Mouse (Mus musculus): ENCODE data around the gene Oxnad1.
"Not testable (repeated sequence)": the region's sequence is repeated elsewhere in the genome, so short reads cannot be mapped to it uniquely, and the experiment has no call there.

Gene Oxnad1

DNA sequence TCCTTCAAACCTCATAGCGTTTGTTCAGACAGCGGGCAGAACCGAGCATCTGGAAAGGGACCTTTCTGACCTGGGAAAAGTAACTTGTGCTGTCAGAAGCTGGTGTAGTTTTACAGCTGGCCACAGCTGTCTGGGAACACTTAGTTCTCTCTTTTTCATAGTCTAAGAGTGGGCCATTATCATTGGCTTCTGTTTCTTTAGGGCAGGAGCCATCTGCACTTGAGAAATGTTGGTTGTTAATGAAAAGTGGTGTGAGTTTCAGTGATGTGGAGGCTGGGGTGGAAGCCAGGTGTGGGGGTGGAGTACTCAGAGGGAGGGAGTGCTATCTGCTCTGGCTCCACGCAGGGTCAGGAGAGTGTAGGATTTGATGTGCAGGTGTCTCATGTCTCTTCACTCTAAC is 6.0 kb downstream of the Oxnad1 start:
- DNase-seq (ENCODE audit: low spot score): no peak

- DNase-seq (ENCODE audit: low spot score): no peak
These were observed 6.5 kb downstream of the Oxnad1 start for GRCm38 (mm10) chr14:32091704-32092103.

- DNase-seq (ENCODE audit: low spot score): no peak
These were observed 7.8 kb downstream of the Oxnad1 start for GRCm38 (mm10) chr14:32093018-32093417.

- DNase-seq (ENCODE audit: low spot score): no peak
These were observed 8.4 kb downstream of the Oxnad1 start for GRCm38 (mm10) chr14:32093500-32094117.

DNA sequence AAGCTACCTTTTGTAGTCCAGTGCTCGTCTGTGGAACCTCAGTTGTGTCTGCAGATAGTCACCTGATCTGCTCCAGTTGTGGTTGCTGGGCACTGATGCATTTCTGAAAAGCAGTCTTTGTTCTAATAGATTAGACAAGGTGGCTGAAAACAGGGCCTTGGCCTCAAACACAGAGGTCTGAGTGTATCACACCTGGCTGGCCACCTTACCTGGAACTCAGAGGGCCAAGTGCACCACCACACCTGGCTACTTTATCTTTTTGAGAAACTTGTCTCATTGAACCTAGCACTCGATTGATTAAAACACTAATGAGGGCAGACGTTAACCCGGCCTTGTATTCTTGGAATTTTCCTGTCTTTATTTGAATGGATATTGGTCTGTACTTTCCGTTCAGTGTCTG is 10.5 kb downstream of the Oxnad1 start:
- no peak for DNase-seq (ENCODE audit: low spot score)

- DNase-seq (ENCODE audit: low spot score): no peak
These were observed 11.6 kb downstream of the Oxnad1 start for GRCm38 (mm10) chr14:32096740-32097139.

DNA sequence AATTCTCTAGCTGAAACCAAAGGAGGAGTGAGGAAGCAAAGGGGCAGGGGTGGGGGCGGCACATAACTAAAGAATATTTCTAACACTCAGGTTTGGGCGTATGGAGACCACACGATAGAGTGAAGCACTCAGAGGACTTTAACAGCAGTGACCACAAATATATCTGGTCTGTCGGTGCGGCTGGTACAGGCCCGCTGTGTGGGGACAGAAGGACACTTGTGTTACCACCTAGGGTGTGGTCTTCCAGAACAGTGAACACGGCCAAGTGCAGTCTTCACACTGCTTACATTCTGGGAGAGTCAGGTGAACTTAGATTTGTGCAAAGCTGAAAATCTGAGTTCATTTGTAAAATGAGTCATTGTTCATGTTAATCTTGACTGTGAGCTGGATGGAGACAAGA is 12.5 kb downstream of the Oxnad1 start:
- no peak for DNase-seq (ENCODE audit: low spot score)

DNA sequence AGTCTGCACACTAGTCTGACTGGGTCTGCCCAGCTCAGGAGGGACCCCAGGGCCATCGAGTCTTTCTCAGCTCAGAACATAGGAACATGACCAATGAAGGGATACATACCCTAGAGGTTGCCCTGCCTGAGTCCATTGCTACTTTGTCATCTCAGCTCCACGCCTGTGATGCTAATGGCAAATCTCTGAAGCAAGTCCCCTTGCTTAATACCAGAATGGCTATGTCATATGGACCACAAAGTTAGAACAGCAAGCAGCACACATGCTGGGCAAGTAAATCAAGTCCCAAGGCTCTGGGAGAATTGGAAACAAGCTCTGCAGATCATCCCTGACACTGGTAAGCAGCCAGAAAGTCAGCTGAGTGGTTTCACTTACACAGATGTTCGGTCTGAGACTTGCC is 13.8 kb downstream of the Oxnad1 start:
- DNase-seq (ENCODE audit: low spot score): no peak

GRCm38 (mm10) chr14:32103556-32103955 is 18.4 kb downstream of the Oxnad1 start:
- DNase-seq (ENCODE audit: low spot score): no peak

- DNase-seq (ENCODE audit: low spot score): no peak
These were observed 20.5 kb downstream of the Oxnad1 start for GRCm38 (mm10) chr14:32105663-32106062.

DNA sequence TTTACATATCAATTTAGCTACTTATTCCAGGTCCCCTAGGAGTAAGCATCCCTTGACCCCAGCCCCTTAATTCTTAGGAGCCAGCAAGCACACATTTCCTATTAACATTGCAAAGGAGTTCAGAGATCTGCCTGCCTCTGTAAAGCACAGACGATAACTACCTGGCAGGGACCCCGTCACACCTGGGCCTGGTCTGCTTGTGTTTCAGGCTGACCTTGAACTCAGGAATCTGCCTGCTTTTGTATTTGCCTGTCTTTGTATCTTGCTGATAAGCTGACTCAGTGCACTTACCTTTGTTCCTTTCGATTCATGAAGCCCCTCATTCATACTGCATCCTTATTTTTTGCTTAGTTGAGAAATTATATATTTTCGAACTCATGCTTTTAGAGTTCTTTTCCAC is 21.7 kb downstream of the Oxnad1 start:
- DNase-seq (ENCODE audit: low spot score): no peak

DNA sequence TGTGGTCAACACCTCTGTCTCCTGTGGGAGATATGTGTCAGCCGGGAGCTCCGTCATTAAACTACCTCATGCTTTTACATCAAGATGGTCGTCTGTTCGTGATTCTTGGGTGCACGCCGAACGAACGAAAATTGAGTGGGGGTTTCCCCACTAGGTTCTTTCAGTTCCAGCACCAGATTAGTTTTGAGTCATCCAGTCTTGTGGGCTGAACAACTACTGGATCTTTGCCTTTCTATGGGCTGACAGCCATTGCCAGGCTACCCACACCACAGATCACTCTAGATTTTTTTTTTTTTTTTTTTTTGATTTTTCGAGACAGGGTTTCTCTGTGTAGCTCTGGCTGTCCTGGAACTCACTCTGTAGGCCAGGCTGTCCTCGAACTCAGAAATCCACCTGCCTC is 26.9 kb downstream of the Oxnad1 start:
- not testable (repeated sequence) for DNase-seq (ENCODE audit: low spot score)

DNA sequence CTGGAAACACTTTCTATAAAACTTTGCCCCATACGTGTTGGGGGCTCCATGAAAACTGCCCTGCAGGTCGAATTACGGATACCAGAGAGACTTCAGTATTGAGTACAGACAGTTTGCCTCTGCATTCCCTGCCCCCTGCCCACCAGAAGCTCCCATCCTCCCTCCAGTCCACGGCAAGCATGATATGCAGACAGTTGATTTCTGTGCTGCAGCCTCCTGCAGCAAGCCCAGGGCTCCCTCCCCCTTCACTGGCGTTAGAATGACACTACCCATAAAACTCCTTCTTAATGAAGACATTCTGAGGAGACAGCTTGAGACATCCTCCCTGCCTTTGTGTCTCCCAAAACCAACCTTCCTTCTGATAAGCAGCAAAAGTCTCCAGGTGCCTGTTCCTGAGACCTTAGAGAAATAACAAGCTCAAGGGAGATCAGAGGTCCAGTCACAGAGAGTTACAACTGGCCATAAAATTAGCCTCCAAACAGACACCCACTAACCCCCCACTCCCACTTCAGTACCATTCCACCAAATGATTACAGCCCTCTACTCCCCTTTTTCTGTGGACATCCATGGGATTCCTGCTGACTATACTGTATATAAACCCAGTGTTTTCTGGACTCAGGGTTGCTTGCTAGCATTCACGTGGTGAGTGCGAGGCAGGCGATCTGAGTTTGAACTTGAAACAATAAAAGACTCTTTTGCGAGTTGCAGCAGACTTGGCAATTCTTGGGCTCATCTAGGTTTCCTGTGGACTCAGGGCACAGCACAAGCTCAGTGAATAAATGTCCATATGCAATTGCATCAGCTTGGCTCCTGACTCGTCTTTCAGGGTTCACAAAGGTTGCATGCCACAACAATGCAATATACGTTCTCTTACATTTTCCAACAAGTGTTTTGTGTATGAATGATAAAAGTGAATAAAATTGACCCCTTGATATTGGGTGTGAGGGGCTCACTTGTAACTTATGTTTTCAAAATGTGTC is 36.1 kb downstream of the Oxnad1 start:
- DNase-seq (ENCODE audit: low spot score): no peak

DNA sequence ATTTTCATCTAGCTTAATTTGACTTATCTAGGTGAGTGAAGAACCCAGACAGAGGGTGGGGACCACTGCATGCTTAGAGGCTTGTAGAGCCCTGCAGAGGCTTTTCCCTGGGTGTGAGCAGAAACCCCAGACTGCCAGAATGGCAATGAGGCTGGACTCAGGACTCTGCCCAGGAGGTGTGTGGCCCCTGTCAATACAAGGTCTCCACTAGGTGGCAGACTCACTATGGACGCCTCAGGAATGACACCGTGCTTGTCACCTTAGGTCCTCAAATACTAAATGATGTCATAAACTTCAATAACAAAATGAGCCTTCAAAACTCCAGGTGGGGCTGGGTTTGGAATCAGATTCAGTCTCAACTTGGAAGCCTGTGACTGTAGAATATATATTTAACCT is 36.7 kb downstream of the Oxnad1 start:
- no peak for DNase-seq (ENCODE audit: low spot score)

- no peak for DNase-seq (ENCODE audit: low spot score)
These were observed 39.1 kb downstream of the Oxnad1 start for GRCm38 (mm10) chr14:32124261-32124660.

- not testable (repeated sequence) for DNase-seq (ENCODE audit: low spot score)
These were observed 40.1 kb downstream of the Oxnad1 start for GRCm38 (mm10) chr14:32125256-32125655.

DNA sequence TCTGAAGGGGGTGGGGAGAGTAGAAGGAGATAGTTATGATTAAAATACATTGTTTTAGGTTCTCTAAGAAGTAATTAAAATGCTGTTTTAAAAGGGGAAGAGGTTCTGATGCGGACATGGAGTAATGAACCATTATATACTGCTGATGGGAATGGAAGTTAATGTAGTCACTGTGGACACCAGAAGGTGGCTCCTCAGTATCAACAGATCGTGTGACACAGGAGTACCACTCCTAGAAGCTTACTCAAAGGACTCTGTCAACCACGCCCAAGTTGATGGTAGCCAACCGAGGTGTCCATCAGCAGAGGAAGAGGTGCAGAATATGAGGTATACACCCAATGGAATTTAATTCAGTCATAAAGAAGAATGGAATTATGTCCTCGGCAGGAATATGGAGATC is 43.2 kb downstream of the Oxnad1 start:
- no peak for DNase-seq (ENCODE audit: low spot score)

- DNase-seq (ENCODE audit: low spot score): no peak
These were observed 46.7 kb downstream of the Oxnad1 start for GRCm38 (mm10) chr14:32131836-32132235.

DNA sequence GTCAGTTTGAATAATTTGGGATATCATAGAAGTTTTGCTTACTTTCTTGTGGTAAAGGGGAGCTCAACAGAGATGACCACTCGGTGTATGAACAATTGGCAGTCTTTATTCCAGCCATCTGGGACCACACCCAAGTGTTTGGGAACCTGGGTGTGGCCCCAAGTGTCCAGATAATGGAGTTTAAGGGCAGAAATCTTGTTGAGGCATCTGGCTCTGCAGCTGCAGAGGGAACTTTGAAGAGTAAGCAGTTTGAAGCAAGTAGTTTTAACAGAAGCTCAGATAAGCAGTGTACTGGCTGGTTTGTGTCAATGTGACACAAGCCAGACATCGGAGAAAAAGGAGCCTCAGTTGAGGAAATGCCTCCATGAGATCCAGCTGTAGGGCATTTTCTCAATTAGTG is 49.1 kb downstream of the Oxnad1 start:
- DNase-seq (ENCODE audit: low spot score): no peak

DNA sequence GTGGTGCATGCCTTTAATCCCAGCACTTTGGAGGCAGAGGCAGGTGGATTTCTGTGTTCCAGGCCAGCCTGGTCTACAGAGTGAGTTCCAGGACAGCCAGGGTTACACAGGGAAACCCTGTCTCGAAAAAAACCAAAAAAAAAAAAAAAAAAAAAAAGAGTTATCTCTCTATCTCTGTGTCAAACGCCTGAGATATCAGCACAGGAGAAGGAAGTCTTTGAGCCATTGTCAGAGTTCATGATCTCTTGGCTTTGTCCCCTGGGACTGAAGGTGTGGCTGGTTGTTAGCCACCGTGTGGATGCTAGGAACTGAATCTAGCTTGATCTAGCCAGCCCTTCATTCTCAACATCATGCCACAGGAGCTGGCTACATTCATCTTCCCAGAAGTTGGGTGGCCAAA is 51.3 kb downstream of the Oxnad1 start:
- not testable (repeated sequence) for DNase-seq (ENCODE audit: low spot score)

DNA sequence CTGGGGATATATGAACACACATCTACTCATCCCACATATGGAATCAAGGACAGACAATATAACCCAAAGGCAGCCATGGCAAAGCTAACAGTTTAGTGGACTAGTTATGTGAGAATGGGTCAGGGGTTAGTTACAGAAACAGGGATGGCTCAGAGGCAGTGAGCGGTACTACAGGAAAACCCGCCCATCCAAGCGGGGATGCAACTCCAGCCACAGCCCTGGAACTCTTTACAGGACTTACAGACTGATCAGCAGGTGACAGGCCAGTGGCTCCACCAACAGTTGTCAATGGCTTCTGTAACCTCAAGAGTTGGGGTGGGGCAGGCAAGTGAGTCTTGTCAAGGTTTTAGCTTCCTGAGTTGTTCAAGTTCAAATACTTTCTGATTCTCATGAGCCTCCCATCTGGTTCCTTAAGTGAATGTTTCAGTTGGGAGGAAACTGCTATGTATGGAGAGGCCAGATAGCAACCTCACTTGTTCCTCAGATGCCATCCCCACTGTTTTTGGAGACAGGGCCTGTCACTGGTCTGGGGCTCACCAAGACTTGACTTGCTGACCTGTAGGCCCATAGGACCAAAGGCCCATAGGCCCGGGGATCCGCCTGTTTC is 55.3 kb downstream of the Oxnad1 start:
- no peak for DNase-seq (ENCODE audit: low spot score)

DNA sequence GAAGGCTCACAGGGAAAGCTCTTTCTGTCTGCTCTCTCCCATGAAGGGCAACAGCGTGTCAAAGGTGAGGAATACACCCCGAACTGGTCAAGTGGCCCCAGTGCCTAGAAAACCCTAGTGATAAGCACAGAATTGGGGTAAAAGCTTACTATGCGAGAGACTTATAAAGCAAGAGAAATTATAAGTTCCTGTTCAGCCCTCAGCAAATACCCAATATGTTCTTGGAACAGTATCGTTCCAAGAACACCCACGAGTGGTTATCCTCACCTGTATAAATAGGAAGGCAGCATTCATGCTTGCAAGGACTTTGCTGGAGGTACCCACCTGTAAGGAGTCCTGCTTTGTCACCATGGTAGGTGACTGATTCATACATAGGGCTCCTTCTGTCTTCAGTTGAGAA is 56.5 kb downstream of the Oxnad1 start, which contains the start of gene Msmb:
TSS of gene Msmb (plus strand) at position 301 of the 400 bp plus-strand sequence.
- no peak for DNase-seq (ENCODE audit: low spot score)

DNA sequence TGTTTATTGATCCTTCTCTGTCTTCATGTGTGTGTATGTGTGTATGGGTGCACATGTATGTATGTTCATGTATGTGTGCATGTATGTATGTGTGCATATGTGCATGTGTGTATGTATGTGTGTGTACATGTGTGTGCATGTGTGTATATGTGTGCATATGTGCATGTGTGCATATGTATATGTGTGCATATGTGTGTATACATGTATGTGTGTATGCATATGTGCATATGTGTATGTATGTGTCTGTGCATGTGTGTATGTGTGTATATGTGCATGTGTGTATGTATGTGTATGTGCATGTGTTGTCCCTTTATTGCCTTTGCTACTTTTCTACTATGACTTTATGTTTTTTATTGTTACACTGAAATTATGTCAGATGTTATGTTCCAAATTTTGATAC is 59.6 kb downstream of the Oxnad1 start:
- no peak for DNase-seq (ENCODE audit: low spot score)

Measured in left cerebral cortex, adult 11 months (tissue).